Mouse (Mus musculus) liver, embryonic 14.5 days (tissue): ENCODE measurements at regions not wholly inside any gene's neighbourhood (a gene's known extent, or its start where the extent isn't known, plus 50 kb on each side); places are given as distances from the start of the nearest gene placed in this dataset.

Experiments
- CTCF ChIP-seq: IDR thresholded peaks from 2 replicates; pipeline ENCODE4 v1.5.1; 2016; ENCODE audit warnings: antibody characterized with exemption, low read depth, control low read depth
- EP300 ChIP-seq: IDR thresholded peaks from 2 replicates; pipeline ENCODE4 v1.6.1; 2016; ENCODE audit warnings: antibody characterized with exemption, low read depth

DNA sequence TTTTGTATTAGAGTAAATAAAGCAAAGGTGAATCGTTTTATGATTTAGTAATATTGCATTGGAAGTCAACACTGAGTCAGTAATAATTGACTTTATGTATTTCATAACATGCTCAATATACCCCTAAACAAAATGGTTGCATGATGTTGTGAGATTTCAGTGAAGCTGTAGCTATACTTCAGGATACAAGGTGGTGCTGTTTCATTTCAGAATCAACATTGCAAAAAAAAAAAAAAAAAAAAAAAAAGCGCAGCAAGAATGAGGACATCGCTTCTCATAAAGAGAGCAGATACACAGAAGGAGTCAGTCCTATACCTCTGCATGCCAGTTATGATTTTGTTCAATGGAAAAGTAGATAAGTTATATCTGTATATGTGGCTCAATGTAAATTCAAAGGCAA lies 389.7 kb upstream of the Manea start:
- TF ChIP-seq CTCF (no peak), EP300 (no peak)
